In the genomic region with DNA sequence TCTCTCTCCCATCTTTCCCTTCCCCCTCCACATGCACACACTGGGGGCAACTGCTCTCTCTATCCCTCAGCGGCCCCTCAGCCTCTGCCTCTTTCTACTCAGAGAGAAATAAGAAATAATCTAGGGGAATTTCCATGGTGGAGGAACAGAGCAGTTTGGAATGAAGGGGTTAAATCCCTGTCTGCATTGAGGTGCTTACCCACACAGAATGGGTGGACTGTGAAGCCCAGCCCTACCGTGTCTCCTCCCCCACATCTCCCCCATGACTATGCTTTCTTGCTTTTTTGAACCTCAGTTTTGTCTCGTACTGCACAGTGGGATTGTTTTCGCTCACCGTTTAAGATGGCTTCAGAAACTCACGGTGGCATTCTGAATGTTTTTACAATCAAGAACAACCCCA, we compare ENCODE assay signal across 12 mouse cellular contexts. TPM values are rescaled to one million over a fixed set of nuclear protein-coding genes. Genes with fewer than 3 reads are reported as not detected.
A peak's percentile ranks its signal among the peaks of the same experiment; 100 is the strongest.
DNase-seq lines count a peak whose midpoint lies in the region; ATAC-seq lines count a peak whose summit lies in the region.
"Had no signal": no experiment of that assay in that cellular context is flagged by ENCODE, and none has a peak within 500 bp of the region (broad histone marks: within the 10 kb centered on the region; RNA-seq: fewer than 3 reads in every experiment).

No protein-coding gene starts in this region.

- 59% methylated on average over 6 of the region's 6 CpGs for WGBS in heart, embryonic 10.5 days
- 49% methylated on average over 6 of the region's 6 CpGs for WGBS in embryonic facial prominence, embryonic 12.5 days
- 40% methylated on average over 6 of the region's 6 CpGs for WGBS in liver, embryonic 16.5 days (ENCODE audit: insufficient replicate concordance)
- 52% methylated on average over 6 of the region's 6 CpGs for WGBS in midbrain, embryonic 15.5 days
- WGBS in hindbrain, embryonic 14.5 days: 60% methylated on average over 6 of the region's 6 CpGs

- H3K9ac ChIP-seq in embryonic facial prominence, embryonic 12.5 days: no peak overlapping the region
- no peak overlapping the region for H3K9ac ChIP-seq in liver, embryonic 16.5 days (ENCODE audit: low read depth, low read length)
- H3K9ac ChIP-seq in midbrain, embryonic 15.5 days: no peak overlapping the region
- no peak overlapping the region for H3K9ac ChIP-seq in hindbrain, embryonic 14.5 days
- H3K9ac ChIP-seq: neural tube, embryonic 12.5 days had no signal

- no peak overlapping the region for H3K4me3 ChIP-seq in heart, embryonic 10.5 days
- H3K4me3 ChIP-seq in embryonic facial prominence, embryonic 12.5 days: no peak overlapping the region
- no peak overlapping the region for H3K4me3 ChIP-seq in liver, embryonic 16.5 days (ENCODE audit: low read depth, low read length)
- no peak overlapping the region for H3K4me3 ChIP-seq in midbrain, embryonic 15.5 days
- no peak overlapping the region for H3K4me3 ChIP-seq in hindbrain, embryonic 14.5 days (replicated peaks; ENCODE audit: low read length)
- H3K4me3 ChIP-seq: neural tube, embryonic 12.5 days had no signal

- H3K9me3 ChIP-seq in heart, embryonic 10.5 days: no peaks in the 10 kb centered on the region
- no peaks in the 10 kb centered on the region for H3K9me3 ChIP-seq in embryonic facial prominence, embryonic 12.5 days
- no peaks in the 10 kb centered on the region for H3K9me3 ChIP-seq in liver, embryonic 16.5 days (replicated peaks; ENCODE audit: control insufficient read depth, low read length)
- no peaks in the 10 kb centered on the region for H3K9me3 ChIP-seq in midbrain, embryonic 15.5 days
- no peaks in the 10 kb centered on the region for H3K9me3 ChIP-seq in hindbrain, embryonic 14.5 days (ENCODE audit: control insufficient read depth, low read length)
- H3K9me3 ChIP-seq: neural tube, embryonic 12.5 days had no signal

- peaks cover 47% of the 10 kb centered on the region for H3K4me1 ChIP-seq in heart, embryonic 10.5 days
- H3K4me1 ChIP-seq in embryonic facial prominence, embryonic 12.5 days: peaks cover 18% of the 10 kb centered on the region; the same call in 1 of the 2 replicates
- peaks cover 16% of the 10 kb centered on the region for H3K4me1 ChIP-seq in liver, embryonic 16.5 days (ENCODE audit: control insufficient read depth, low read depth, low read length)
- peaks cover 12% of the 10 kb centered on the region; the same call in 1 of the 2 replicates for H3K4me1 ChIP-seq in midbrain, embryonic 15.5 days
- peaks cover 5% of the 10 kb centered on the region for H3K4me1 ChIP-seq in hindbrain, embryonic 14.5 days (replicated peaks; ENCODE audit: control insufficient read depth, insufficient read depth, low read length)

- intact Hi-C loops in heart, postnatal 14 days (cut with DNase I): no loop called here

- 0 out of 2 replicates have a peak overlapping the region, but pooled peaks have one; percentile 11 for H3K4me2 ChIP-seq in embryonic facial prominence, embryonic 12.5 days (replicated peaks)
- H3K4me2 ChIP-seq in liver, embryonic 16.5 days (ENCODE audit: low read depth, low read length): no peak overlapping the region
- H3K4me2 ChIP-seq in midbrain, embryonic 15.5 days: no peak overlapping the region
- no peak overlapping the region for H3K4me2 ChIP-seq in hindbrain, embryonic 14.5 days (replicated peaks)
- H3K4me2 ChIP-seq: neural tube, embryonic 12.5 days had no signal

- peak overlapping the region; percentile 47 for H3K27ac ChIP-seq in heart, embryonic 10.5 days
- 0 out of 2 replicates have a peak overlapping the region, but pooled peaks have one; percentile 54 for H3K27ac ChIP-seq in embryonic facial prominence, embryonic 12.5 days
- no peak overlapping the region for H3K27ac ChIP-seq in liver, embryonic 16.5 days (ENCODE audit: low read length)
- no peak overlapping the region for H3K27ac ChIP-seq in midbrain, embryonic 15.5 days
- H3K27ac ChIP-seq in hindbrain, embryonic 14.5 days: no peak overlapping the region
- H3K27ac ChIP-seq: neural tube, embryonic 12.5 days had no signal

- H3K36me3 ChIP-seq in heart, embryonic 10.5 days: peaks cover 4% of the 10 kb centered on the region
- no peaks in the 10 kb centered on the region for H3K36me3 ChIP-seq in embryonic facial prominence, embryonic 12.5 days
- H3K36me3 ChIP-seq in liver, embryonic 16.5 days (ENCODE audit: control insufficient read depth, insufficient read depth): no peaks in the 10 kb centered on the region
- H3K36me3 ChIP-seq in midbrain, embryonic 15.5 days (replicated peaks): no peaks in the 10 kb centered on the region
- H3K36me3 ChIP-seq in hindbrain, embryonic 14.5 days (replicated peaks; ENCODE audit: control insufficient read depth, insufficient read depth): no peaks in the 10 kb centered on the region; the same call in 1 of the 2 replicates
- H3K36me3 ChIP-seq: neural tube, embryonic 12.5 days had no signal

- 0 out of 2 replicates have a peak, but pooled peaks have one; percentile 47 for ATAC-seq in embryonic facial prominence, embryonic 12.5 days (ENCODE audit: insufficient number of reproducible peaks, insufficient read depth, low FRiP score, low TSS enrichment)
- peak; percentile 61; the same call in 1 of the 2 replicates for ATAC-seq in liver, embryonic 16.5 days (ENCODE audit: low read depth)
- no peak for ATAC-seq in midbrain, embryonic 15.5 days (replicated peaks)
- ATAC-seq in hindbrain, embryonic 14.5 days (ENCODE audit: low FRiP score): no peak

- peak; percentile 52 for DNase-seq in heart, embryonic 10.5 days (ENCODE audit: low spot score)
- no peak for DNase-seq in heart, postnatal 14 days
- peak; percentile 53 for DNase-seq in 3T3-L1 (ENCODE audit: low read depth, low spot score)
- no peak for DNase-seq in adrenal gland, adult 18-20 months (ENCODE audit: low spot score in 2 of 2)
- no peak for DNase-seq in hindbrain, embryonic 14.5 days (ENCODE audit: low spot score)
- DNase-seq: kidney, postnatal 4 days; lung, adult 2 months had no signal

- H3K27me3 ChIP-seq in heart, embryonic 10.5 days (ENCODE audit: insufficient read depth, poor library complexity, severe bottlenecking): no peaks in the 10 kb centered on the region
- no peaks in the 10 kb centered on the region for H3K27me3 ChIP-seq in embryonic facial prominence, embryonic 12.5 days
- H3K27me3 ChIP-seq in liver, embryonic 16.5 days (ENCODE audit: control insufficient read depth, insufficient read depth, low read depth, low read length): no peaks in the 10 kb centered on the region
- H3K27me3 ChIP-seq in midbrain, embryonic 15.5 days (replicated peaks): no peaks in the 10 kb centered on the region
- H3K27me3 ChIP-seq in hindbrain, embryonic 14.5 days (ENCODE audit: control insufficient read depth, insufficient read depth, low read length): no peaks in the 10 kb centered on the region
- H3K27me3 ChIP-seq: neural tube, embryonic 12.5 days had no signal

RNA-seq across cellular contexts. Expression of gene Arl6ip5, which starts 11.8 kb away (rescaled TPM):
- polyA plus RNA-seq in heart, embryonic 10.5 days (2016; fragmentation: Nextera tagmentation; extraction: Ambion mirVana): 54.5 and 87.5 TPM in 2 replicates
- 100 to 1,000 TPM; 103 to 110 TPM for total RNA-seq in heart, postnatal 14 days (2021)
- polyA plus RNA-seq in embryonic facial prominence, embryonic 12.5 days (2016; fragmentation: Nextera tagmentation; extraction: Ambion mirVana): 56.4 and 57.2 TPM in 2 replicates
- polyA plus RNA-seq in liver, embryonic 16.5 days (2015; fragmentation: Nextera tagmentation; extraction: Ambion mirVana): 34.6 and 35.7 TPM in 2 replicates
- 100 to 1,000 TPM in 1 of 2 experiments, 10 to 100 TPM in 1; 96.5 to 123 TPM for total RNA-seq in adrenal gland, adult 18-20 months (2021)
- 134 and 135 TPM in 2 replicates for polyA plus RNA-seq in midbrain, embryonic 15.5 days (2015; fragmentation: Nextera tagmentation; extraction: Ambion mirVana)
- polyA plus RNA-seq in hindbrain, embryonic 14.5 days (2014; fragmentation: Nextera tagmentation; extraction: Ambion mirVana): 76.7 and 79.3 TPM in 2 replicates

RNA-seq across cellular contexts. Expression of gene Uba3, which starts 16.9 kb away (rescaled TPM):
- polyA plus RNA-seq in heart, embryonic 10.5 days (2016; fragmentation: Nextera tagmentation; extraction: Ambion mirVana): 88.8 and 90.6 TPM in 2 replicates
- 10 to 100 TPM; 66.9 to 71.9 TPM for total RNA-seq in heart, postnatal 14 days (2021)
- polyA plus RNA-seq in embryonic facial prominence, embryonic 12.5 days (2016; fragmentation: Nextera tagmentation; extraction: Ambion mirVana): 97.0 and 97.8 TPM in 2 replicates
- polyA plus RNA-seq in liver, embryonic 16.5 days (2015; fragmentation: Nextera tagmentation; extraction: Ambion mirVana): 19.6 and 24.5 TPM in 2 replicates
- 10 to 100 TPM; 58.8 to 59.4 TPM for total RNA-seq in adrenal gland, adult 18-20 months (2021)
- polyA plus RNA-seq in midbrain, embryonic 15.5 days (2015; fragmentation: Nextera tagmentation; extraction: Ambion mirVana): 86.3 and 87.2 TPM in 2 replicates
- 94.6 and 95.8 TPM in 2 replicates for polyA plus RNA-seq in hindbrain, embryonic 14.5 days (2014; fragmentation: Nextera tagmentation; extraction: Ambion mirVana)

RNA-seq across cellular contexts. Expression of gene Lmod3, which starts 30.2 kb away (rescaled TPM):
- 10.5 and 17.5 TPM in 2 replicates for polyA plus RNA-seq in heart, embryonic 10.5 days (2016; fragmentation: Nextera tagmentation; extraction: Ambion mirVana)
- 10 to 100 TPM; 50.2 to 55.6 TPM for total RNA-seq in heart, postnatal 14 days (2021)
- polyA plus RNA-seq in embryonic facial prominence, embryonic 12.5 days (2016; fragmentation: Nextera tagmentation; extraction: Ambion mirVana): 2.4 and 3.7 TPM in 2 replicates
- polyA plus RNA-seq in liver, embryonic 16.5 days (2015; fragmentation: Nextera tagmentation; extraction: Ambion mirVana): 0.20 and 0.81 TPM in 2 replicates
- total RNA-seq in adrenal gland, adult 18-20 months (2021): under 1 TPM in 1 of 2 experiments, not detected in 1; 0.45 TPM
- not detected in 2 replicates for polyA plus RNA-seq in midbrain, embryonic 15.5 days (2015; fragmentation: Nextera tagmentation; extraction: Ambion mirVana)
- not detected in 2 replicates for polyA plus RNA-seq in hindbrain, embryonic 14.5 days (2014; fragmentation: Nextera tagmentation; extraction: Ambion mirVana)
- total RNA-seq: adrenal gland, postnatal 36 days had no signal

RNA-seq across cellular contexts. Expression of gene Tmf1, which starts 43.4 kb away (rescaled TPM):
- polyA plus RNA-seq in heart, embryonic 10.5 days (2016; fragmentation: Nextera tagmentation; extraction: Ambion mirVana): 23.8 and 24.0 TPM in 2 replicates
- total RNA-seq in heart, postnatal 14 days (2021): 10 to 100 TPM; 32.1 to 34.7 TPM
- 35.7 TPM in 2 replicates for polyA plus RNA-seq in embryonic facial prominence, embryonic 12.5 days (2016; fragmentation: Nextera tagmentation; extraction: Ambion mirVana)
- polyA plus RNA-seq in liver, embryonic 16.5 days (2015; fragmentation: Nextera tagmentation; extraction: Ambion mirVana): 10.5 and 14.5 TPM in 2 replicates
- 10 to 100 TPM; 45.6 to 59.7 TPM for total RNA-seq in adrenal gland, adult 18-20 months (2021)
- 35.6 and 35.7 TPM in 2 replicates for polyA plus RNA-seq in midbrain, embryonic 15.5 days (2015; fragmentation: Nextera tagmentation; extraction: Ambion mirVana)
- polyA plus RNA-seq in hindbrain, embryonic 14.5 days (2014; fragmentation: Nextera tagmentation; extraction: Ambion mirVana): 39.8 and 40.5 TPM in 2 replicates

Comparison
In these comparisons a context has a peak if more than half of its experiments do, and no peak if none do; other contexts are left out.
1. DNase-seq: peak in heart, embryonic 10.5 days (single experiment) and 3T3-L1 (single experiment); none in heart, postnatal 14 days (0 of 2), adrenal gland, adult 18-20 months (0 of 2) and hindbrain, embryonic 14.5 days (single experiment).
2. H3K27ac ChIP-seq: peak in heart, embryonic 10.5 days (single experiment) and embryonic facial prominence, embryonic 12.5 days (single experiment); none in liver, embryonic 16.5 days (single experiment), midbrain, embryonic 15.5 days (single experiment) and hindbrain, embryonic 14.5 days (single experiment).
3. ATAC-seq: peak in embryonic facial prominence, embryonic 12.5 days (single experiment) and liver, embryonic 16.5 days (single experiment); none in midbrain, embryonic 15.5 days (single experiment) and hindbrain, embryonic 14.5 days (single experiment).